Mouse (Mus musculus) hindbrain, postnatal 0 days (tissue): ENCODE measurements around the gene Gstm5. TPM values are rescaled to one million over a fixed set of nuclear protein-coding genes. Genes with fewer than 3 reads are reported as not detected.

Experiments used
- ATAC-seq: fragments of 200-750 bp; cut with Nextera tagmentation; 2 replicates; pipeline ENCODE4 v1.8.0; 2017; ENCODE audit warnings: mild to moderate bottlenecking, moderate TSS enrichment, moderate library complexity
- DNase-seq: peaks from one replicate; pipeline ENCODE4 v3.0.0-alpha.2; 2015; ENCODE audit warnings: low spot score
- H3K27ac ChIP-seq: fragments of 300-500 bp; sonication (generic); 2 replicates; pipeline ENCODE4 v1.5.1; 2014; ENCODE audit warnings: mild to moderate bottlenecking
- H3K27me3 ChIP-seq: fragments of 300-500 bp; sonication (generic); 2 replicates; pipeline ENCODE4 v1.6.1; 2014; ENCODE audit warnings: low read length, mixed read lengths; ENCODE audit not compliant: insufficient read depth
- H3K36me3 ChIP-seq: fragments of 300-500 bp; sonication (generic); 2 replicates; pipeline ENCODE4 v1.6.1; 2014; ENCODE audit warnings: low read length, mixed read lengths; ENCODE audit not compliant: insufficient read depth
- H3K4me1 ChIP-seq: fragments of 300-500 bp; sonication (generic); 2 replicates; pipeline ENCODE4 v1.6.1; 2014; ENCODE audit warnings: antibody characterized with exemption, low read length, mixed read lengths; ENCODE audit not compliant: insufficient read depth
- H3K4me2 ChIP-seq: fragments of 300-500 bp; sonication (generic); 2 replicates; pipeline ENCODE4 v1.6.1; 2014; ENCODE audit warnings: low read depth, mild to moderate bottlenecking, low read length, moderate library complexity, mixed read lengths
- H3K4me3 ChIP-seq: fragments of 300-500 bp; sonication (generic); 2 replicates; pipeline ENCODE4 v1.5.1; 2014; ENCODE audit warnings: low read length
- H3K9ac ChIP-seq: fragments of 300-500 bp; sonication (generic); replicated peaks from 2 replicates; pipeline ENCODE4 v1.6.1; 2014; ENCODE audit warnings: mild to moderate bottlenecking, low read length, moderate library complexity, mixed read lengths
- H3K9me3 ChIP-seq: fragments of 300-500 bp; sonication (generic); 2 replicates; pipeline ENCODE4 v1.6.1; 2016; ENCODE audit warnings: low read length, mixed read lengths
- CTCF ChIP-seq: IDR thresholded peaks from 2 replicates; pipeline ENCODE4 v1.5.1; 2016; ENCODE audit warnings: antibody characterized with exemption, control low read depth, low read depth
- WGBS: fragments of 180-500 bp; shearing (Covaris S2); extraction: QIAGEN DNeasy Blood & Tissue Kit; methylation state at CpG from one replicate; pipeline ENCODE4 v1.1.7; 2014; 5-methylcytosine and 5-hydroxymethylcytosine counted together
- polyA plus RNA-seq: library from polyadenylated mRNA; unstranded; fragments of >200 nt; fragmentation: Nextera tagmentation; extraction: Ambion mirVana; gene quantifications from 2 replicates; pipeline ENCODE4 v1.2.1, GENCODE M21; 2015
- total RNA-seq: library from RNA; depleted of rRNA; stranded (reverse); fragments of >200 nt; gene quantifications from 2 replicates; pipeline ENCODE4 v1.2.3, GENCODE M21; 2014; rRNA removed

Gene Gstm5
- total and polyA plus RNA-seq, 2 experiments from 2014 or later, result 164 to 383 TPM

GRCm38 (mm10) chr3:107940524-107940923 is 44.9 kb downstream of the Gstm5 start:
- Histone ChIP-seq H3K4me2 (no peak overlapping the region), H3K27me3 (no peaks in the 10 kb centered on the region), H3K9me3 (no peaks in the 10 kb centered on the region), H3K36me3 (no peaks in the 10 kb centered on the region), H3K4me1 (peaks cover 8% of the 10 kb centered on the region), H3K9ac (no peak overlapping the region), H3K27ac (no peak overlapping the region), H3K4me3 (no peak overlapping the region)
- ATAC-seq (no peak), DNase-seq (no peak)
- WGBS, result 67% methylated on average over 7 of the region's 7 CpGs
- TF ChIP-seq CTCF, result no peak

DNA sequence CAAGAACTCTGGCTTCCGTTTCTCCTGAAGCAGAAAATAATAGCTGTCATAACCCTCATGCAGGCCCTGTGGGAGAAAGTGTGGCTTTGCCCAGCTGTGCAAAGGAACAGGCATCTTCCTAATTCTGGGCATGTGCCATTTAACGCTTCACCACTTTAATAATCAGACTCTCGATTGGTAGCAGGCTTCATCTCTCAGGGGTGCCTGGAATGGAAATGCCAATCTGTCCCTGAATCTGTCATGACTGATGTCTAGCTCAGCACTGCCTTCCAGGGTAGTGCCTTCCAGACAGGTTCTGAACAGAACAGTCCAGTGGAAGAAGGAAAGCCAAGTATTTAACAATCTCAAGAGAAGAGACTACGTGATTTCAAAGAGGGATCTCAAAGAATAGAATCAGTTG is 45.6 kb downstream of the Gstm5 start:
- no peak for ATAC-seq
- WGBS, result 43% methylated on average over 4 of the region's 4 CpGs
- no peak overlapping the region for H3K9ac ChIP-seq
- peak; percentile 58 for DNase-seq
- peaks cover 8% of the 10 kb centered on the region for H3K4me1 ChIP-seq
- H3K9me3 ChIP-seq, result no peaks in the 10 kb centered on the region
- no peak overlapping the region for H3K27ac ChIP-seq
- no peak overlapping the region for H3K4me3 ChIP-seq
- no peaks in the 10 kb centered on the region for H3K36me3 ChIP-seq
- no peaks in the 10 kb centered on the region for H3K27me3 ChIP-seq
- TF ChIP-seq CTCF, result no peak
- H3K4me2 ChIP-seq, result no peak overlapping the region

DNA sequence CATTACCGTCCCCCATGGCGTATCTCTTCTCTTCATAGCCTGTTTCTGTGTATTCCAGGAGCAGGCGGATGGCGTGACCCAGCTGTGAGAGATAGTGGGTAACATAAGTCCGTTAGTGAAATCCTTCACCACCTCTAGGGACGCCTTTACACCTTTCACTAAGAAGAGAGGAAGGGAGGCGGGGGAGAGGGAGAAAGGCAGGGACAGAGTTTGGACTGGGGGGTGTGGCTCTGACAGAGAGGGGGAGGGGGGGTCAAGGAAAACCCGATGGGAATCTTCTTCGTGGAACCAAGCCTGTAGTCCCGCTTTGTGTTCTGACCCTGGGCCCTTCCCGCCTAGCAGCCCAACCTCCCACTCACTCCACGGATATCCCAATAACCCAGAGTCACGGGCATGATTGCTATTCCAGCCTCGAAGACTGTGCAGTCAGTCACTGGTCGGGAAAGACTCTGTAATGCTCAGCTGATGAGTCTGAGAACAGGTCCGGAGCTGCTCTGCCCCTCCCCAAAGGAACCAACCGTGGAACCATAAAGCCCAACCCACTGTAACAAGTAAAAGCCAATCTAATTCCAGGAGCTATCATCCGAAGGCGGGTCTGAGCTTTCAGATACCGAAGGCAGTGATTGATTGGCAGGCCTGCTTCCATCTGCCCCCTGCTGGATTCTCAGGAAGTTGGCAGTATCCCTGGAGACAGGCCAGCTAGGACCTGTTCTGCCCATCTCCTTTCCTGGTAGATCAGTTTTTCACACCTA is 47.8 kb downstream of the Gstm5 start, which contains the start of gene Gstm6:
Gene Gstm6 (minus strand): TSS at position 511 of the 752 bp plus-strand sequence.
- peak; percentile 75 for TF ChIP-seq CTCF
- peak; percentile 82 for DNase-seq

DNA sequence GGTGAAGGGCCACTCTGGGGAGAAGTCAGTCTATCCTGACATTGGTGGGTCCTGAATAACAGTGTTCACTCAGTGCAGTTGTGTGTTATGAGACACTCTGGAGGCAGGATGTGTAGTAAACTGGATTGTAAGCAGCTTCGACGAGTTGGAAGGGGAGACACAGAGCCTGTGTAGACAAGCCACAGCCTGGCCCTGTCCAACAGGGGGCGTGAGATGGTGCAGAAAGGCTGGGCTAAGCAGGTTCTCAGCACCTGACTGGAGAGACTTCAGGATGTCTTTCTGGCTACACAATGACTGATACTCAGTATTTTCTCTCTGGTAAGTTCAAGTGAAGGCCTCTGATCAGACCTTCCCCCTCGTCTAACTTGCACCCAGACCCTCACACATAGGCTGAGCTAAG is 50.1 kb downstream of the Gstm5 start:
- ATAC-seq, result no peak

More for the DNA sequence above, 47.8 kb downstream of the Gstm5 start, which contains the start of gene Gstm6:
- ATAC-seq, result peak; percentile 84
- Histone ChIP-seq H3K4me3 (no peak within 1 kb of the TSS), H3K4me2 (peak within 1 kb of the TSS; percentile 42), H3K4me1 (peaks cover 8% of the 10 kb centered on the region), H3K9me3 (no peaks in the 10 kb centered on the region), H3K9ac (no peak within 1 kb of the TSS), H3K27me3 (no peaks in the 10 kb centered on the region), H3K36me3 (no peaks in the 10 kb centered on the region), H3K27ac (peak within 1 kb of the TSS; percentile 26; the same call in 1 of the 2 replicates)
- WGBS, result 26% methylated on average over 20 of the region's 20 CpGs

More for the DNA sequence above, 50.1 kb downstream of the Gstm5 start:
- Histone ChIP-seq H3K4me2 (no peak overlapping the region), H3K27ac (no peak overlapping the region), H3K4me3 (no peak overlapping the region), H3K4me1 (peaks cover 3% of the 10 kb centered on the region), H3K9me3 (no peaks in the 10 kb centered on the region), H3K27me3 (no peaks in the 10 kb centered on the region), H3K9ac (no peak overlapping the region), H3K36me3 (no peaks in the 10 kb centered on the region)
- no peak for TF ChIP-seq CTCF
- WGBS, result 63% methylated on average over 4 of the region's 4 CpGs
- DNase-seq, result no peak

Other genes starting within 250 kb of the Gstm5 start
- 54.2 and 55.3 TPM in 2 replicates for gene Ahcyl1, start 199.3 kb upstream of the Gstm5 start, total RNA-seq
- 122 and 132 TPM in 2 replicates for gene Ahcyl1, start 199.3 kb upstream of the Gstm5 start, polyA plus RNA-seq
- 13.1 and 15.1 TPM in 2 replicates for gene Csf1, start 135.4 kb upstream of the Gstm5 start, total RNA-seq
- 11.2 and 12.1 TPM in 2 replicates for gene Csf1, start 135.4 kb upstream of the Gstm5 start, polyA plus RNA-seq
- gene Eps8l3, start 18.6 kb upstream of the Gstm5 start, total RNA-seq, result not detected in 2 replicates
- not detected in 2 replicates for gene Eps8l3, start 18.6 kb upstream of the Gstm5 start, polyA plus RNA-seq
- gene Gstm7, start 36.0 kb downstream of the Gstm5 start, total RNA-seq, result 29.8 and 41.1 TPM in 2 replicates
- gene Gstm7, start 36.0 kb downstream of the Gstm5 start, polyA plus RNA-seq, result 39.0 and 39.7 TPM in 2 replicates
- 8.7 and 18.9 TPM in 2 replicates for gene Gstm6, start 47.9 kb downstream of the Gstm5 start, total RNA-seq
- 12.6 and 15.5 TPM in 2 replicates for gene Gstm6, start 47.9 kb downstream of the Gstm5 start, polyA plus RNA-seq
- not detected in 2 replicates for gene Gstm3, start 73.5 kb downstream of the Gstm5 start, total RNA-seq
- 0.15 TPM in 1 of 2 replicates, not detected in the other for gene Gstm3, start 73.5 kb downstream of the Gstm5 start, polyA plus RNA-seq
- gene Gstm2, start 90.6 kb downstream of the Gstm5 start, total RNA-seq, result 5.3 and 6.1 TPM in 2 replicates
- 18.7 and 20.0 TPM in 2 replicates for gene Gstm2, start 90.6 kb downstream of the Gstm5 start, polyA plus RNA-seq
- 161 and 174 TPM in 2 replicates for gene Gstm1, start 122.2 kb downstream of the Gstm5 start, total RNA-seq
- gene Gstm1, start 122.2 kb downstream of the Gstm5 start, polyA plus RNA-seq, result 429 and 453 TPM in 2 replicates
- gene Gstm4, start 149.1 kb downstream of the Gstm5 start, total RNA-seq, result 6.7 and 6.9 TPM in 2 replicates
- 22.5 and 23.0 TPM in 2 replicates for gene Gstm4, start 149.1 kb downstream of the Gstm5 start, polyA plus RNA-seq
- gene Ampd2, start 190.8 kb downstream of the Gstm5 start, total RNA-seq, result 56.6 and 58.4 TPM in 2 replicates
- gene Ampd2, start 190.8 kb downstream of the Gstm5 start, polyA plus RNA-seq, result 40.3 and 43.2 TPM in 2 replicates
- gene Gnat2, start 197.0 kb downstream of the Gstm5 start, total RNA-seq, result not detected in 2 replicates
- gene Gnat2, start 197.0 kb downstream of the Gstm5 start, polyA plus RNA-seq, result 0.10 and 0.25 TPM in 2 replicates